In the genomic region with DNA sequence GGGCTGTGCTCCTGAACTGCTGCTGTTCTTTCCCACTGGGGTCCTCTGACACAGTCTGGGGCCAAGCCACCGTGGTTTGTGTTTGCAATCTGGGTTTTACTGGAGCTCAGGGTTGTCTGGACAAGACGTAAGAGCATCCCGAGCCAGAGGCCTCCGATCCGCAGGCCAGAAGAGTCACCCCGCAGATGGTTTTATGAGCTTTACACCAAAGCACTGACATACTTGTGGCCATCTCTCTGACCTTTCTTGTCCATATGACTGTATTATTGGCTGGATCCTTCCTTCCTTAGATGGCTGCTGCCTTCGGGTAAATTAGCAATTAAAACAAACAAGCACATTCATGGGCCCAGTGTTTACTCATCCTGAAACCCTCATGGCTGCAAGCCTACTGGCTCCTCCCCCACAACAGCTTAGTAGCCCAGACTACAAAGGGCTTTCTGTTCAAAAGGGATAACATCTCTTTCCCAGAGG, we compare ENCODE assay signal across 8 mouse cellular contexts.
DNase-seq lines count a peak whose midpoint lies in the region; TF ChIP-seq lines count a peak whose summit lies in the region.

No protein-coding gene starts in this region.

- DNase-seq in Muller cell, postnatal 12 days (ENCODE audit: inconsistent ontology term): peak; percentile 96
- DNase-seq in brain, embryonic 14.5 days (ENCODE audit: low read depth): peak; percentile 92
- DNase-seq in frontal cortex, adult 2 months (ENCODE audit: extremely low spot score in 1 of 2, low spot score in 1 of 2): peak; percentile 4 to 34
- DNase-seq in layer of hippocampus, adult 2 months (ENCODE audit: low spot score in 2 of 2): peak; percentile 12 to 33
- peak; percentile 18 to 61 for DNase-seq in lung, postnatal 4 days
- peak; percentile 19 for DNase-seq in telencephalon, adult 2 months (ENCODE audit: low read depth, low spot score)
- DNase-seq in thymus, postnatal 10 days (ENCODE audit: low spot score in 2 of 2): no peak
- no peak for DNase-seq in adrenal gland, adult 2 months

- no peak for TF ChIP-seq POLR2A in brain, embryonic 14.5 days (IDR thresholded peaks at IDR 0.05; ENCODE audit: borderline replicate concordance, extremely low read depth, insufficient read depth, insufficient read length, poor library complexity, severe bottlenecking)

- TF ChIP-seq CTCF in brain, embryonic 14.5 days (IDR thresholded peaks at IDR 0.05; ENCODE audit: borderline replicate concordance, extremely low read depth, insufficient read depth, insufficient read length): no peak
- TF ChIP-seq CTCF in layer of hippocampus, adult 2 months (conservative IDR thresholded peaks at IDR 0.05): no peak

- H3K27ac ChIP-seq in layer of hippocampus, adult 2 months: no peak overlapping the region

- 0 out of 2 replicates have a peak overlapping the region, but pooled peaks have one; percentile 3 for H3K4me3 ChIP-seq in layer of hippocampus, adult 2 months

Comparison
In these comparisons a context has a peak if more than half of its experiments do, and no peak if none do; other contexts are left out.
1. DNase-seq: peak in Muller cell, postnatal 12 days (single experiment), brain, embryonic 14.5 days (single experiment), frontal cortex, adult 2 months (2 of 2), layer of hippocampus, adult 2 months (2 of 2), lung, postnatal 4 days (2 of 2) and telencephalon, adult 2 months (single experiment); none in thymus, postnatal 10 days (0 of 2) and adrenal gland, adult 2 months (single experiment).